Mouse (Mus musculus) testis, adult 2 months (tissue): Measurements from ENCODE around the gene Copb2.

ENCODE experiments used
- CTCF ChIP-seq: fragments of 200-500 bp; IDR thresholded peaks from 2 replicates; pipeline ENCODE4 v1.5.1; 2012; ENCODE audit warnings: low read depth, mild to moderate bottlenecking, inconsistent platforms, low read length, moderate library complexity; ENCODE audit not compliant: control insufficient read depth, insufficient read depth, insufficient replicate concordance
- POLR2A ChIP-seq: fragments of 200-500 bp; IDR thresholded peaks from 2 replicates; pipeline ENCODE4 v1.6.1; 2012; ENCODE audit warnings: low read depth, mild to moderate bottlenecking, inconsistent platforms, low read length, moderate library complexity; ENCODE audit not compliant: control insufficient read depth

- TF ChIP-seq CTCF (no peak), POLR2A (no peak)
These were observed 25.4 kb upstream of the Copb2 start for GRCm38 (mm10) chr9:98538017-98538712.
